Mouse (Mus musculus) mesoderm, embryonic 11.5 days (tissue): ENCODE results near the gene Rnf7.
"Not testable (repeated sequence)": the region's sequence is repeated elsewhere in the genome, so short reads cannot be mapped to it uniquely, and the experiment has no call there.

Experiments
- DNase-seq: peaks from one replicate; pipeline ENCODE4 v3.0.0-alpha.2; 2012; ENCODE audit warnings: low read depth, low spot score

The Rnf7 gene

GRCm38 (mm10) chr9:96478071-96478888, at the start of gene Rnf7:
Gene Rnf7, minus strand, starts transcription at chr9:96478675.
- DNase-seq = peak; percentile 97

- no peak for DNase-seq
These were observed 47.5 kb upstream of the Rnf7 start for GRCm38 (mm10) chr9:96526011-96526410.

GRCm38 (mm10) chr9:96524972-96525506, 46.6 kb upstream of the Rnf7 start, which contains the start of gene Gm28729:
Gene Gm28729, minus strand, starts transcription at chr9:96525264.
- no peak for DNase-seq

GRCm38 (mm10) chr9:96523148-96523547, 44.7 kb upstream of the Rnf7 start:
- DNase-seq = no peak

- DNase-seq = not testable (repeated sequence)
These were observed 43.1 kb upstream of the Rnf7 start for GRCm38 (mm10) chr9:96521574-96521973.

GRCm38 (mm10) chr9:96517429-96517828, 39.0 kb upstream of the Rnf7 start:
- no peak for DNase-seq

- DNase-seq = no peak
These were observed 38.3 kb upstream of the Rnf7 start for GRCm38 (mm10) chr9:96516806-96517205.

GRCm38 (mm10) chr9:96515737-96516136, 37.3 kb upstream of the Rnf7 start:
- no peak for DNase-seq

- DNase-seq = no peak
These were observed 35.8 kb upstream of the Rnf7 start for GRCm38 (mm10) chr9:96514278-96514677.

GRCm38 (mm10) chr9:96506011-96506498, 27.6 kb upstream of the Rnf7 start:
- peak; percentile 82 for DNase-seq

GRCm38 (mm10) chr9:96505156-96505555, 26.7 kb upstream of the Rnf7 start:
- no peak for DNase-seq

GRCm38 (mm10) chr9:96504116-96504895, 25.8 kb upstream of the Rnf7 start:
- no peak for DNase-seq

- no peak for DNase-seq
These were observed 24.6 kb upstream of the Rnf7 start for GRCm38 (mm10) chr9:96502856-96503610.

- no peak for DNase-seq
These were observed 22.7 kb upstream of the Rnf7 start for GRCm38 (mm10) chr9:96501217-96501616.

GRCm38 (mm10) chr9:96493212-96493611, 14.7 kb upstream of the Rnf7 start:
- peak; percentile 63 for DNase-seq

- peak; percentile 60 for DNase-seq
These were observed 13.3 kb upstream of the Rnf7 start for GRCm38 (mm10) chr9:96491810-96492209.

GRCm38 (mm10) chr9:96487869-96488268, 9.4 kb upstream of the Rnf7 start:
- not testable (repeated sequence) for DNase-seq

- no peak for DNase-seq
These were observed 5.2 kb upstream of the Rnf7 start for GRCm38 (mm10) chr9:96483648-96484047.

- no peak for DNase-seq
These were observed 4.6 kb upstream of the Rnf7 start for GRCm38 (mm10) chr9:96483028-96483427.

GRCm38 (mm10) chr9:96472356-96472755, 6.1 kb downstream of the Rnf7 start:
- DNase-seq = no peak

GRCm38 (mm10) chr9:96471681-96472080, 6.8 kb downstream of the Rnf7 start:
- DNase-seq = not testable (repeated sequence)
